Mouse (Mus musculus): ENCODE measurements around the gene Pts. TPM values are rescaled to one million over a fixed set of nuclear protein-coding genes. Genes with fewer than 3 reads are reported as not detected.

Pts gene
- polyA plus RNA-seq, 1 experiment from 2014 or later: 59.7 TPM

Other genes with a start within 250 kb of the Pts start
- 205 and 264 TPM in 2 replicates for gene Rpl10-ps3, start 183.8 kb downstream of the Pts start, polyA plus RNA-seq (2014; fragmentation: Nextera tagmentation; extraction: Ambion mirVana)
- gene Plet1, start 34.2 kb downstream of the Pts start, polyA plus RNA-seq (2014; fragmentation: Nextera tagmentation; extraction: Ambion mirVana): 0.32 and 0.49 TPM in 2 replicates
- 2.4 and 3.3 TPM in 2 replicates for gene Il18, start 26.1 kb upstream of the Pts start, polyA plus RNA-seq (2014; fragmentation: Nextera tagmentation; extraction: Ambion mirVana)
- gene Bco2, start 26.5 kb upstream of the Pts start, polyA plus RNA-seq (2014; fragmentation: Nextera tagmentation; extraction: Ambion mirVana): 0.13 and 0.47 TPM in 2 replicates
- not detected in 2 replicates for gene Tex12, start 32.6 kb upstream of the Pts start, polyA plus RNA-seq (2014; fragmentation: Nextera tagmentation; extraction: Ambion mirVana)
- gene Sdhd, start 75.1 kb upstream of the Pts start, polyA plus RNA-seq (2014; fragmentation: Nextera tagmentation; extraction: Ambion mirVana): 302 and 308 TPM in 2 replicates
- gene Timm8b, start 75.2 kb upstream of the Pts start, polyA plus RNA-seq (2014; fragmentation: Nextera tagmentation; extraction: Ambion mirVana): 301 and 326 TPM in 2 replicates
- 3.1 and 5.3 TPM in 2 replicates for gene Pih1d2, start 88.6 kb upstream of the Pts start, polyA plus RNA-seq (2014; fragmentation: Nextera tagmentation; extraction: Ambion mirVana)
- 30.8 and 35.3 TPM in 2 replicates for gene Nkapd1, start 88.7 kb upstream of the Pts start, polyA plus RNA-seq (2014; fragmentation: Nextera tagmentation; extraction: Ambion mirVana)
- gene Dlat, start 131.1 kb upstream of the Pts start, polyA plus RNA-seq (2014; fragmentation: Nextera tagmentation; extraction: Ambion mirVana): 61.2 and 65.6 TPM in 2 replicates
- gene Dixdc1, start 210.8 kb upstream of the Pts start, polyA plus RNA-seq (2014; fragmentation: Nextera tagmentation; extraction: Ambion mirVana): 24.2 and 25.3 TPM in 2 replicates
- 3.4 and 3.8 TPM in 2 replicates for gene 2310030G06Rik, start 217.8 kb upstream of the Pts start, polyA plus RNA-seq (2014; fragmentation: Nextera tagmentation; extraction: Ambion mirVana)
- gene Cryab, start 222.6 kb upstream of the Pts start, polyA plus RNA-seq (2014; fragmentation: Nextera tagmentation; extraction: Ambion mirVana): 17.4 and 23.2 TPM in 2 replicates
- 3.0 and 4.4 TPM in 2 replicates for gene Hspb2, start 223.6 kb upstream of the Pts start, polyA plus RNA-seq (2014; fragmentation: Nextera tagmentation; extraction: Ambion mirVana)
- 14.1 and 14.3 TPM in 2 replicates for gene Fdxacb1, start 239.5 kb upstream of the Pts start, polyA plus RNA-seq (2014; fragmentation: Nextera tagmentation; extraction: Ambion mirVana)
- 41.6 and 43.2 TPM in 2 replicates for gene Alg9, start 246.3 kb upstream of the Pts start, polyA plus RNA-seq (2014; fragmentation: Nextera tagmentation; extraction: Ambion mirVana)
- 32.4 and 33.3 TPM in 2 replicates for gene 1110032A03Rik, start 246.8 kb upstream of the Pts start, polyA plus RNA-seq (2014; fragmentation: Nextera tagmentation; extraction: Ambion mirVana)

All from embryonic facial prominence, embryonic 11.5 days (tissue).